Mouse (Mus musculus): ENCODE measurements at regions not wholly inside any gene's neighbourhood (a gene's known extent, or its start where the extent isn't known, plus 50 kb on each side); places are given as distances from the start of the nearest gene placed in this dataset.

- H3K27ac ChIP-seq: no peak overlapping the region
- no peak for DNase-seq (ENCODE audit: extremely low spot score in 1 of 2, low spot score in 2 of 2)
- no peak overlapping the region for H3K4me3 ChIP-seq
- intact Hi-C loops (cut with DNase I): no loop called here
- no peak for TF ChIP-seq CTCF (IDR thresholded peaks at IDR 0.05)
Measured at GRCm38 (mm10) chr17:52448701-52449100, 153.8 kb upstream of the Kcnh8 start.

DNA sequence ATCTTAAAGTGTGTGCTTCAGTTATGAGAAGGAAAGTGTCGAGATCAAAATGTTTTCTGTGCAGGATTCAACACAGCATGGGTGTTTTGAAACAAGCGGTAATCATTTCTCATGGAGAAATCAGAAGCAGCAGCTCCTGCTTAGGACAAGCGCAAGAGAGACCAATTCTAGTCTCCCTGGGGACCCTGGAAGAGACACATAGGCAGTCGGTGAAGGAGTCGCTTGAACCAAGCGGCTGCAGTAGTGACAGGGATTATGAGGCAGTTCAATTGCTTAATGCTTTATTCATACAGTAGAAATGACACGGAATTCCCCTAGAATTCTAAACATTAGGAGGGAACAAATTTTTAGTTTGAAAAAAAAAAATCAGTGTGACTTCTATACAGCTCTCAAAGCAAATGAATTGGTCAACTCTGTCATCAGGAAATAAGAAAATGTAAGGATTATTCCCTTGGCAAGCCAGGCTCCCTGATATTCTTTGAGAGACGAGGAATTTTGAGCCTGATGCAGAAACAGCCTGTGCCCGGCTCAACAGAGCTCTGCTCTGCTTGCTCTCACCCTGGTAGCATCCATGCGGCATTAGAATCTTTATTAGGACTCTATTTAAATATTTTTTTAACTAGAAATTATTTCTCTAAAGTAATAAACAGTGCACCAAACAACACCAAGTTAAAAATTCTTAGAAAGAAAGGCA is 143.1 kb upstream of the Kcnh8 start:
- peak overlapping the region; percentile 48; the same call in 1 of the 2 replicates for H3K27ac ChIP-seq
- no peak overlapping the region for H3K4me3 ChIP-seq
- peak in 1 of 2 experiments; percentile 13 for DNase-seq (ENCODE audit: extremely low spot score in 1 of 2, low spot score in 2 of 2)
- intact Hi-C loops (cut with DNase I): loop anchor here (5.0 kb wide), 1 partner anchor 107 kb away; no protein-coding TSS in a partner anchor
- no peak for TF ChIP-seq CTCF (IDR thresholded peaks at IDR 0.05)

DNA sequence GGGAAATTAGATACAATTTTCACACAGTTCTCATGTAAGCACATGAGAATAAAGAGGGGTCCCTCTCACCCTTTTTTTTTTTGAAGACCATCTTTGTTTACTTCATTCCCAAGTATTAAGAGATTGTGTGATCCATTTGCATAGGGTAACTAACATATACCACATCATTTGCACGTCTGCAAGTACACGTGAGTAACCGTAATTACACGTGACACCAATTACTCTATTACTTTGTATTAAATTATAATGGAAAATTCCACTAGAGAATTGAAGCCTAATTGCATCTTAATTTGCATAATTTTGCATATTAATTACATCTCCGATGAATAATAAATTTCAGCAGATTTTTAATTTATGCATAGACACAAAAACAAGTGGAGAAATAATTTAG is 142.5 kb upstream of the Kcnh8 start:
- H3K27ac ChIP-seq: peak overlapping the region; percentile 0; the same call in 1 of the 2 replicates
- no peak for TF ChIP-seq CTCF (IDR thresholded peaks at IDR 0.05)
- intact Hi-C loops (cut with DNase I): loop anchor here (5.0 to 10.0 kb wide), 7 partner anchors 108 to 1643 kb away; no protein-coding TSS in a partner anchor
- H3K4me3 ChIP-seq: no peak overlapping the region
- no peak for DNase-seq (ENCODE audit: extremely low spot score in 1 of 2, low spot score in 2 of 2)

GRCm38 (mm10) chr17:52461264-52461663 is 141.2 kb upstream of the Kcnh8 start:
- Histone ChIP-seq H3K27ac (peak overlapping the region; percentile 65), H3K4me3 (peak overlapping the region; percentile 7; the same call in 1 of the 2 replicates)
- no peak for TF ChIP-seq CTCF (IDR thresholded peaks at IDR 0.05)
- intact Hi-C loops (cut with DNase I): loop anchor here (5.0 to 10.0 kb wide), 6 partner anchors 274 to 1644 kb away; no protein-coding TSS in a partner anchor
- DNase-seq (ENCODE audit: extremely low spot score in 1 of 2, low spot score in 2 of 2): no peak

- intact Hi-C loops (cut with DNase I): loop anchor here (2.0 to 10.0 kb wide), 7 partner anchors 274 to 1644 kb away; partner anchors contain the start of gene Satb1
- DNase-seq (ENCODE audit: extremely low spot score in 1 of 2, low spot score in 2 of 2): peak; percentile 55 to 57
- Histone ChIP-seq H3K4me3 (no peak overlapping the region), H3K27ac (peak overlapping the region; percentile 65)
- peak; percentile 73 for TF ChIP-seq CTCF (IDR thresholded peaks at IDR 0.05)
Measured at GRCm38 (mm10) chr17:52461709-52462141, 140.8 kb upstream of the Kcnh8 start.

GRCm38 (mm10) chr17:52462361-52462760 is 140.1 kb upstream of the Kcnh8 start:
- Histone ChIP-seq H3K27ac (no peak overlapping the region), H3K4me3 (no peak overlapping the region)
- no peak for TF ChIP-seq CTCF (IDR thresholded peaks at IDR 0.05)
- intact Hi-C loops (cut with DNase I): loop anchor here (2.0 to 10.0 kb wide), 7 partner anchors 275 to 1645 kb away; partner anchors contain the start of gene Satb1
- no peak for DNase-seq (ENCODE audit: extremely low spot score in 1 of 2, low spot score in 2 of 2)

- TF ChIP-seq CTCF (IDR thresholded peaks at IDR 0.05): no peak
- intact Hi-C loops (cut with DNase I): loop anchor here (10.0 kb wide), 1 partner anchor 1594 kb away; no protein-coding TSS in a partner anchor
- Histone ChIP-seq H3K4me3 (no peak overlapping the region), H3K27ac (no peak overlapping the region)
- no peak for DNase-seq (ENCODE audit: extremely low spot score in 1 of 2, low spot score in 2 of 2)
Measured at GRCm38 (mm10) chr17:52468464-52468863, 134.0 kb upstream of the Kcnh8 start.

DNA sequence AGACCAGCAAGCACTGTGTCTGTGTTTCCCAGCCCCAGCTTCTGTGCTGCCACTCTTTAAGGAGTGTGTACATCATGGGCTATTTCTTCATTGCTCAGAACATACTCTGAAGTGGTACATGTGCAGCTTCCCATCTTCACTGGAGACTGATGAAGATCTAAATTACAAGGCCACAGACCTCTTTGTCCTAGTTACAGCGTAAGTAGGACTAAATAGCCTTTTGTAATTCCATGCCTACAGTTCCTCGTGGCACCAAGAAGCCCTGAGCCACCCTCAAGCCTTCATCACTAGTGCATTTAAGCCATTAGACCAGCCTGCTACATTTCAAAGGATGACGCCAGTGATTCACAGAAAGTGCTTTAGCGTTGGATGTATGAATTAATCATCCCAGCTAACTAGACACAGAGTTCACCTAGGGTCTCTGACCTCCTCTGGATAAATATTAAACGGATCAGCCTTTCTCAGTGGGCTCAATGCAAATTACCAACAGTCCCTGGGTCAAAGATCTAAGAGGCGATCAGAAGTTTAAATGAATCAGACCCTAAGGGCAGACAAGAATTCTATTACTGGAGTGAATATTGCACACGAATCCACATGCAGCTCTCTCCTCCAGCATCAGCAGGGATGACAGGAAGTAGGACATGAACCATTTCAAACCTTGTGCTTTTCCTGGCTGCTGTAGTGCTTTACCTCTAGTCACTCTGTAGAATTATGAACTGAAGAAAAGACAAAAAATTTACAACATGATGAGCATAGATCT is 123.0 kb upstream of the Kcnh8 start:
- H3K4me3 ChIP-seq: no peak overlapping the region
- intact Hi-C loops (cut with DNase I): no loop called here
- no peak for TF ChIP-seq CTCF (IDR thresholded peaks at IDR 0.05)
- H3K27ac ChIP-seq: no peak overlapping the region
- no peak for DNase-seq (ENCODE audit: extremely low spot score in 1 of 2, low spot score in 2 of 2)

DNA sequence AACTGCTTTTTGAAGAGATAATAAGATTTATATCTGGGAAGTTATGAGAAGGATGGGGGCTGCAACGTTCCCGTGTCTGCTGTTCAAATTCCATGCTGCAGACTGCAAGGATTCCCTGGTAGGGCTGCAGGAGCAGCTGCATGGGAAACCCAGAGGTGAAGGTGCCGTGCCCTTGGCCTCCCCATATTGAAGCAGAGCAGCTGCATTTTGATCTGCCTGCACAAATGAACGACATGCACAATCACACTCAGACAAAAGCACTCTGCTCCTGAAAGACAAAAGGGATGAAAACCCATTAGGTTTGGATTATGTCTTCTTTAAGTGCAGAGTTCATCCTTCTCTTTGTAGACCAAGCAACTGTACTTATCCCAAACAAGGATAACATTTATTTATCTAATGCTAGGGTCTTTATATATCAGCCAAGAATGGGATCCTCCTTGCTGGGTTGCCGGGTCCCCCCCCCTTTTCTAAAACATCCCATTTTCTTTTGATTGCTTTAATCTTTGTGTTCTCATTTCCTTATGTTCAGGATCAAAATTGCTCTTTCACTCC is 122.3 kb upstream of the Kcnh8 start:
- no peak for DNase-seq (ENCODE audit: extremely low spot score in 1 of 2, low spot score in 2 of 2)
- no peak for TF ChIP-seq CTCF (IDR thresholded peaks at IDR 0.05)
- Histone ChIP-seq H3K4me3 (no peak overlapping the region), H3K27ac (no peak overlapping the region)
- intact Hi-C loops (cut with DNase I): no loop called here

DNA sequence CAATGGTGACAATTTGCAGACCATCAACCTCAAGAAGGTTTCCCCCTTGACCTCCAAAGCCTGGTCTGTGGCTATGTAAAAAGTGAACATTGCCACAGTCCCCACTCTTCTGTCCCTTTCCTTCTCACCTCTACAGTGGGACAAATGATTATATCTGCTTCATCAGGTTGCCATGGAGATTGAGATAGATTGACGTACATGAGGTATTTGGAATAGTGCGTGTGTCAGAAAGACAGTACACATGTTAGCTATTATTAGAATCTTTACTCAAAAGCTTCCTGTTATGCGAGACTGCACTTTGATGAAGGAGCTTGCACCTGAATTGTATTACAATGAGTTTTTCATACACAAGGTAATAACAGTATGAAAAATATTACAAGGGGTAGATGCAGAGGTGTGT is 95.7 kb upstream of the Kcnh8 start:
- no peak for DNase-seq (ENCODE audit: extremely low spot score in 1 of 2, low spot score in 2 of 2)
- intact Hi-C loops (cut with DNase I): no loop called here
- no peak for TF ChIP-seq CTCF (IDR thresholded peaks at IDR 0.05)
- no peak overlapping the region for H3K27ac ChIP-seq
- no peak overlapping the region for H3K4me3 ChIP-seq

DNA sequence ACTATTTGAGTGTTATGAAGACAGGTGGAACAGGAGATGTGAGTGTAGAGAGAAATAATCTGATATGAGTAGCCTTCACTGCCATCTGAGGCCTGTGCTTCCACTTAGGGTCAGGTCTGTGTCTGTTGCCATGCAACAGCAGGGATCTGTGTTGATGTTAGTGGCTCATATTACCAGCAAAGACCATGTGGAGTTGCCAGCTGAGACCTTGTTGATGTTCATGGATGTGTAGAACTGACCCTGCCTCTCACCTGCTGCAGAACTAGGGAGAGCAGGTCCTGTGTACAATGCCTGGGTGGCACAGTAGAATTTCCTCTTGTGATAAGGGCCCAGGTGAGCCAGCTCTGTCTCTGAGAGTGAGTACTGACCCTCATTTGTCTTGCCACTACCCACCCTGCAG is 72.2 kb upstream of the Kcnh8 start:
- no peak for TF ChIP-seq CTCF (IDR thresholded peaks at IDR 0.05)
- no peak overlapping the region for H3K27ac ChIP-seq
- H3K4me3 ChIP-seq: no peak overlapping the region
- intact Hi-C loops (cut with DNase I): no loop called here
- DNase-seq (ENCODE audit: extremely low spot score in 1 of 2, low spot score in 2 of 2): no peak
